Mouse (Mus musculus): ENCODE results near the gene Alpk3.

GRCm38 (mm10) chr7:81111729-81112128, 54.3 kb downstream of the Alpk3 start:
- TF ChIP-seq CTCF (IDR thresholded peaks at IDR 0.05; ENCODE audit: low read depth) (no peak), EP300 (IDR thresholded peaks at IDR 0.05; ENCODE audit: low read depth) (no peak)
